ENCODE assay signal across 9 mouse cellular contexts in genomic region chrX:170672594-170673092, GRCm38 (mm10). TPM values are rescaled to one million over a fixed set of nuclear protein-coding genes. Genes with fewer than 3 reads are reported as not detected.
DNase-seq lines count a peak whose midpoint lies in the region; ATAC-seq and TF ChIP-seq lines count a peak whose summit lies in the region.
"Had no signal": no experiment of that assay in that cellular context is flagged by ENCODE, and none has a peak within 500 bp of the region (broad histone marks: within the 10 kb centered on the region; RNA-seq: fewer than 3 reads in every experiment).

TSS of gene Asmt (plus strand) at chrX:170672644.

- TF ChIP-seq POLR2A in kidney, adult 2 months (IDR thresholded peaks at IDR 0.05; ENCODE audit: low read depth, low read length), result no peak

- no peak for DNase-seq in kidney, adult 2 months
- DNase-seq in adipocyte (ENCODE audit: low spot score), result peak; percentile 34
- no peak for DNase-seq in cerebellum, adult 8-10 months
- no peak for DNase-seq in left cerebral cortex, postnatal 25 days (ENCODE audit: low spot score in 2 of 2)
- DNase-seq in kidney, postnatal 14 days, result no peak

- 92% methylated on average over 11 of the region's 16 CpGs for WGBS in kidney, embryonic 15.5 days
- 93% methylated on average over 15 of the region's 16 CpGs for WGBS in kidney, adult 2 months
- WGBS in hindbrain, embryonic 16.5 days, result 94% methylated on average over 13 of the region's 16 CpGs

- no peak within 1 kb of the TSS for H3K27ac ChIP-seq in kidney, embryonic 15.5 days
- H3K27ac ChIP-seq in kidney, adult 2 months (ENCODE audit: insufficient read depth, low read depth, low read length), result no peak within 1 kb of the TSS
- no peak within 1 kb of the TSS for H3K27ac ChIP-seq in hindbrain, embryonic 16.5 days (ENCODE audit: low read depth, low read length)

- intact Hi-C loops in left cerebral cortex, postnatal 25 days (cut with DNase I), result no loop called here

- no peak within 1 kb of the TSS for H3K4me3 ChIP-seq in kidney, embryonic 15.5 days (replicated peaks)
- no peak within 1 kb of the TSS for H3K4me3 ChIP-seq in kidney, adult 2 months (ENCODE audit: insufficient read depth, low read depth, low read length)
- H3K4me3 ChIP-seq in hindbrain, embryonic 16.5 days (ENCODE audit: low read length), result peak within 1 kb of the TSS; percentile 14; the same call in 1 of the 2 replicates
- H3K4me3 ChIP-seq: myocyte had no signal

- no peak within 1 kb of the TSS for H3K4me2 ChIP-seq in kidney, embryonic 15.5 days
- H3K4me2 ChIP-seq in hindbrain, embryonic 16.5 days (ENCODE audit: low read length), result peak within 1 kb of the TSS; percentile 19; the same call in 1 of the 2 replicates

- H3K27me3 ChIP-seq in kidney, embryonic 15.5 days, result no peaks in the 10 kb centered on the region
- no peaks in the 10 kb centered on the region for H3K27me3 ChIP-seq in kidney, adult 2 months (replicated peaks; ENCODE audit: control insufficient read depth, insufficient read depth, low read length)
- H3K27me3 ChIP-seq in hindbrain, embryonic 16.5 days (replicated peaks; ENCODE audit: control insufficient read depth, insufficient read depth, low read length), result no peaks in the 10 kb centered on the region

- peak; percentile 71 for ATAC-seq in kidney, embryonic 15.5 days (replicated peaks; ENCODE audit: low FRiP score)
- peak; percentile 83 for ATAC-seq in hindbrain, embryonic 16.5 days
- peak; percentile 32 for ATAC-seq in monocyte, adult 5-6 weeks (replicated peaks; ENCODE audit: insufficient number of reproducible peaks, low FRiP score, low TSS enrichment, poor library complexity, severe bottlenecking)

- no peak for TF ChIP-seq CTCF in kidney, adult 2 months (conservative IDR thresholded peaks at IDR 0.05; ENCODE audit: insufficient read depth, insufficient read length, low read depth, low read length)

- H3K9me3 ChIP-seq in kidney, embryonic 15.5 days (replicated peaks), result peaks cover 49% of the 10 kb centered on the region
- peaks cover 46% of the 10 kb centered on the region for H3K9me3 ChIP-seq in hindbrain, embryonic 16.5 days (ENCODE audit: control insufficient read depth, low read length)

- no peaks in the 10 kb centered on the region for H3K4me1 ChIP-seq in kidney, embryonic 15.5 days
- H3K4me1 ChIP-seq in kidney, adult 2 months (ENCODE audit: control insufficient read depth, insufficient read depth, low read length), result no peaks in the 10 kb centered on the region
- no peaks in the 10 kb centered on the region for H3K4me1 ChIP-seq in hindbrain, embryonic 16.5 days (ENCODE audit: control insufficient read depth, insufficient read depth, low read depth, low read length)

- H3K36me3 ChIP-seq in kidney, embryonic 15.5 days, result peaks cover 37% of the 10 kb centered on the region
- no peaks in the 10 kb centered on the region for H3K36me3 ChIP-seq in kidney, adult 2 months (ENCODE audit: control insufficient read depth, insufficient read depth, low read length)
- H3K36me3 ChIP-seq in hindbrain, embryonic 16.5 days (ENCODE audit: control insufficient read depth, insufficient read depth, low read length), result peaks cover 15% of the 10 kb centered on the region

- no peak within 1 kb of the TSS for H3K9ac ChIP-seq in kidney, embryonic 15.5 days
- no peak within 1 kb of the TSS for H3K9ac ChIP-seq in hindbrain, embryonic 16.5 days (ENCODE audit: low read depth, low read length)

RNA-seq across cellular contexts. Expression of gene Asmt, which starts in this region (rescaled TPM):
- polyA plus RNA-seq in kidney, embryonic 15.5 days (2015; fragmentation: Nextera tagmentation; extraction: Ambion mirVana), result not detected in 2 replicates
- not detected in 2 replicates for polyA plus RNA-seq in kidney, adult 2 months (2012; rRNA removed)
- polyA plus RNA-seq in hindbrain, embryonic 16.5 days (2015; fragmentation: Nextera tagmentation; extraction: Ambion mirVana), result not detected in 2 replicates
- not detected in 3 replicates for total RNA-seq in monocyte, adult 5-6 weeks (2017)
- total RNA-seq in left cerebral cortex, postnatal 25 days (2021), result not detected

Comparison
In these comparisons a context has a peak if more than half of its experiments do, and no peak if none do; other contexts are left out.
1. Peak in ATAC-seq in kidney, embryonic 15.5 days; RNA of the gene not detected or under 1 TPM.
2. Peak in ATAC-seq, H3K4me3 ChIP-seq and H3K4me2 ChIP-seq in hindbrain, embryonic 16.5 days; RNA of the gene not detected or under 1 TPM.
3. Peak in ATAC-seq in monocyte, adult 5-6 weeks; RNA of the gene not detected or under 1 TPM.
4. ATAC-seq: peak in every context shown above with its lines; median percentile 83 in hindbrain, embryonic 16.5 days; 71 in kidney, embryonic 15.5 days; 32 in monocyte, adult 5-6 weeks.